Mouse (Mus musculus) MEL (cell line): ENCODE data around the gene Tspan18. TPM values are rescaled to one million over a fixed set of nuclear protein-coding genes. Genes with fewer than 3 reads are reported as not detected.

Experiments used
- DNase-seq: peaks from one replicate; pipeline ENCODE4 v3.0.0; 2011; ENCODE audit warnings: low read depth, low spot score
- H3K27ac ChIP-seq: 2 replicates; pipeline ENCODE4 v1.5.1; 2012; ENCODE audit warnings: low read depth, mild to moderate bottlenecking, control low read depth, low read length, moderate library complexity; ENCODE audit not compliant: control insufficient read depth
- H3K27me3 ChIP-seq, 2 experiments: fragments of 150-350 bp in 1 of 2; sonication (generic) in 1 of 2; 2 replicates each; pipeline ENCODE4 v1.6.1; 2012; ENCODE audit warnings: low read length in 2 of 2, mild to moderate bottlenecking in 2 of 2, improper control_type of control experiment in 1 of 2, moderate library complexity in 1 of 2; ENCODE audit not compliant: insufficient read depth in 2 of 2, control insufficient read depth in 1 of 2
- H3K36me3 ChIP-seq, 2 experiments: 2 replicates each; pipeline ENCODE4 v1.6.1; 2012 to 2014; ENCODE audit warnings: low read length in 2 of 2, improper control_type of control experiment in 1 of 2, inconsistent platforms in 1 of 2, mild to moderate bottlenecking in 1 of 2; ENCODE audit not compliant: insufficient read depth in 2 of 2, control insufficient read depth in 1 of 2
- H3K4me1 ChIP-seq, 2 experiments: fragments of 150-350 bp in 1 of 2; sonication (generic) in 1 of 2; 2 replicates each; pipeline ENCODE4 v1.6.1; 2012; ENCODE audit warnings: low read length in 2 of 2, improper control_type of control experiment in 1 of 2, mild to moderate bottlenecking in 1 of 2; ENCODE audit not compliant: insufficient read depth in 2 of 2, control insufficient read depth in 1 of 2
- H3K4me3 ChIP-seq, 2 experiments: fragments of 150-350 bp in 1 of 2; sonication (generic) in 1 of 2; 2 replicates each; pipeline ENCODE4 v1.5.1; 2012; ENCODE audit warnings: low read depth in 2 of 2, low read length in 2 of 2, mild to moderate bottlenecking in 2 of 2, moderate library complexity in 2 of 2, control low read depth in 1 of 2, improper control_type of control experiment in 1 of 2; ENCODE audit not compliant: control insufficient read depth in 1 of 2, insufficient read depth in 1 of 2
- H3K79me2 ChIP-seq: 2 replicates; pipeline ENCODE4 v1.6.1; 2012; ENCODE audit warnings: mild to moderate bottlenecking, low read length, moderate library complexity; ENCODE audit not compliant: control insufficient read depth, poor library complexity, insufficient read depth
- H3K9ac ChIP-seq: 2 replicates; pipeline ENCODE4 v1.6.1; 2012; ENCODE audit warnings: low read depth, mild to moderate bottlenecking, control low read depth, low read length, moderate library complexity; ENCODE audit not compliant: control insufficient read depth, poor library complexity, severe bottlenecking
- H3K9me3 ChIP-seq: fragments of 150-350 bp; sonication (generic); replicated peaks from 2 replicates; pipeline ENCODE4 v1.6.1; 2012; ENCODE audit warnings: mild to moderate bottlenecking, low read length, improper control_type of control experiment, moderate library complexity; ENCODE audit not compliant: insufficient read depth
- BHLHE40 ChIP-seq: IDR thresholded peaks from 2 replicates; pipeline ENCODE4 v1.6.1; 2012; ENCODE audit warnings: low read depth, mild to moderate bottlenecking, inconsistent platforms, low read length, improper control_type of control experiment, borderline replicate concordance
- CHD2 ChIP-seq: IDR thresholded peaks from 2 replicates; pipeline ENCODE4 v1.6.1; 2011; ENCODE audit warnings: low read length, improper control_type of control experiment
- CTCF ChIP-seq, 3 experiments: IDR thresholded peaks in 2 of 3; conservative IDR thresholded peaks in 1 of 3; 2 replicates each; pipeline ENCODE4 v1.5.1; 2011 to 2012; ENCODE audit warnings: low read length in 3 of 3, low read depth in 2 of 3, mild to moderate bottlenecking in 2 of 3, improper control_type of control experiment in 1 of 3, inconsistent platforms in 1 of 3, mixed read lengths in 1 of 3, moderate library complexity in 1 of 3; ENCODE audit not compliant: control insufficient read depth in 1 of 3, insufficient read depth in 1 of 3, poor library complexity in 1 of 3, severe bottlenecking in 1 of 3
- JUND ChIP-seq: IDR thresholded peaks from 2 replicates; pipeline ENCODE4 v1.6.1; 2011; ENCODE audit warnings: low read depth, mild to moderate bottlenecking, improper control_type of control experiment, low read length
- MAX ChIP-seq: IDR thresholded peaks from 2 replicates; pipeline ENCODE4 v1.6.1; 2011; ENCODE audit warnings: low read length, improper control_type of control experiment
- NELFE ChIP-seq: IDR thresholded peaks from 2 replicates; pipeline ENCODE4 v1.6.1; 2011; ENCODE audit warnings: low read depth, low read length, improper control_type of control experiment
- RAD21 ChIP-seq: IDR thresholded peaks from 2 replicates; pipeline ENCODE4 v1.6.1; 2011; ENCODE audit warnings: mild to moderate bottlenecking, low read depth, low read length, improper control_type of control experiment
- SMC3 ChIP-seq: IDR thresholded peaks from 2 replicates; pipeline ENCODE4 v1.6.1; 2011; ENCODE audit warnings: low read depth, low read length, improper control_type of control experiment
- TAL1 ChIP-seq: IDR thresholded peaks from 2 replicates; pipeline ENCODE4 v1.6.1; 2012; ENCODE audit warnings: mild to moderate bottlenecking, inconsistent platforms, low read length, moderate library complexity, mixed read lengths
- USF1 ChIP-seq: IDR thresholded peaks from 2 replicates; pipeline ENCODE4 v1.6.1; 2014; ENCODE audit warnings: low read depth, mild to moderate bottlenecking, inconsistent platforms, low read length, improper control_type of control experiment, moderate library complexity
- ZC3H11A ChIP-seq: IDR thresholded peaks from 2 replicates; pipeline ENCODE4 v1.6.1; 2012; ENCODE audit warnings: low read depth, mild to moderate bottlenecking, inconsistent platforms, low read length, improper control_type of control experiment
- ZKSCAN1 ChIP-seq: IDR thresholded peaks from 2 replicates; pipeline ENCODE4 v1.6.1; 2012; ENCODE audit warnings: low read depth, mild to moderate bottlenecking, inconsistent platforms, low read length, improper control_type of control experiment, moderate library complexity
- ZMIZ1 ChIP-seq: IDR thresholded peaks from 2 replicates; pipeline ENCODE4 v1.6.1; 2012; ENCODE audit warnings: low read depth, mild to moderate bottlenecking, inconsistent platforms, low read length, improper control_type of control experiment, moderate library complexity
- ZNF384 ChIP-seq: IDR thresholded peaks from 2 replicates; pipeline ENCODE4 v1.6.1; 2012; ENCODE audit warnings: low read depth, mild to moderate bottlenecking, inconsistent platforms, low read length, improper control_type of control experiment
- polyA plus RNA-seq, 2 experiments: library from polyadenylated mRNA; stranded (reverse) in 1 of 2; unstranded in 1 of 2; fragments of >175 nt in 1 of 2; fragments of >200 nt in 1 of 2; gene quantifications; 2 replicates each; pipeline versions ENCODE4 v1.2.1 to v1.2.4; 2012; ENCODE audit warnings: low replicate concordance in 2 of 2, low read depth in 1 of 2; ENCODE audit not compliant: insufficient read length in 2 of 2, insufficient read depth in 1 of 2, missing spikeins in 1 of 2
- total RNA-seq: library from RNA; depleted of rRNA; stranded (reverse); fragments of 300-350 nt; gene quantifications from 2 replicates; pipeline ENCODE4 v1.2.3, GENCODE M21; 2012

Gene Tspan18
- total and polyA plus RNA-seq, 3 experiments = 2.2 to 4.4 TPM; not detected in 1

DNA sequence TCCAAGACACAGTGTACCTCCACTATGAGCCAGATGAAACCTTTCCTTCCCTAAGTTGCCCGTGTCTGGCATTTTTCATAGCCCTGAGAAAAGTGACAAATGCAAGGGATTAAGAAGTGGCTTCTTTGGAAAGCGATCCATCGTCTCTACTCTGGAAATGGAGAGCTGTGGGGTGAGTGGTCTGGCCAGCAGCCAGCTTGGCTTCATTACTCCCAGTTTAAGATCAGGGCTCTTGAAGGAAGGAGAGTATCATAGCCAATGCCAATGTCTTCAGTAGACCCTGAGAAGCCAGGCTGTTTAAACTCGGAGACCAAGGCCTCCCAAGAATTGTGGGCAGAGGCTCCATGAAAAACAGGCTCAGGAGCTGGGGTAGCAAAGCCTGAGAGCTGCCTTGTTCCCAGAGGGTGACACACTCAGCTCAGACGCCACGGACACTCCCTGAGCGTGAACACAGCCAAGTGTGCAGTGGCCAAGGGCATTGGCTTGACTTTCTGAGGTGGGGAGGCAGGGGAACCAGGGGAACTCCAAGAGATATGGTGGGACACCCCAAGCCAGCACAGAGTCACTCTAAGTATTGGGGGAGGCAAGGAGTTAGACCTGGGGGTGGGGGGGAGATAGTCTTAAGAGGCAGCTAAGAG, 115.8 kb downstream of the Tspan18 start:
- no peak overlapping the region for H3K4me3 ChIP-seq
- no peaks in the 10 kb centered on the region for H3K36me3 ChIP-seq
- H3K9ac ChIP-seq = no peak overlapping the region
- H3K27me3 ChIP-seq = peaks cover 0 to 2% of the 10 kb centered on the region in 2 experiments; a peak in 1 of 4 replicates
- H3K4me1 ChIP-seq = no peaks in the 10 kb centered on the region
- H3K79me2 ChIP-seq = no peaks in the 10 kb centered on the region
- no peak overlapping the region for H3K27ac ChIP-seq
- no peaks in the 10 kb centered on the region for H3K9me3 ChIP-seq
- no peak for DNase-seq
- TF ChIP-seq ZNF384 = no peak
- TF ChIP-seq USF1 = no peak

- Histone ChIP-seq H3K9ac (no peak overlapping the region), H3K4me3 (no peak overlapping the region), H3K79me2 (no peaks in the 10 kb centered on the region), H3K9me3 (no peaks in the 10 kb centered on the region), H3K4me1 (no peaks in the 10 kb centered on the region), H3K27ac (no peak overlapping the region), H3K36me3 (no peaks in the 10 kb centered on the region), H3K27me3 (no peaks in the 10 kb centered on the region)
- peak; percentile 73 for DNase-seq
- TF ChIP-seq CHD2 = no peak
- TF ChIP-seq ZC3H11A = peak; percentile 62
- TF ChIP-seq CTCF (IDR thresholded peaks at IDR 0.05 in 2 of 3, conservative IDR thresholded peaks at IDR 0.05 in 1 of 3; ENCODE audit: control insufficient read depth in 1 of 3, insufficient read depth in 1 of 3, low read depth in 2 of 3, low read length in 3 of 3, poor library complexity in 1 of 3, severe bottlenecking in 1 of 3) = peak; percentile 66 to 88 (median 79)
- peak; percentile 79 for TF ChIP-seq SMC3
- peak; percentile 62 for TF ChIP-seq RAD21
- TF ChIP-seq JUND = no peak
These were observed 117.3 kb downstream of the Tspan18 start for GRCm38 (mm10) chr2:93217015-93217414.

- Histone ChIP-seq H3K36me3 (no peaks in the 10 kb centered on the region), H3K4me1 (no peaks in the 10 kb centered on the region), H3K9ac (no peak overlapping the region), H3K9me3 (no peaks in the 10 kb centered on the region), H3K27me3 (no peaks in the 10 kb centered on the region), H3K27ac (no peak overlapping the region), H3K4me3 (no peak overlapping the region), H3K79me2 (no peaks in the 10 kb centered on the region)
- no peak for TF ChIP-seq MAX
- TF ChIP-seq TAL1 = no peak
- no peak for TF ChIP-seq ZKSCAN1
- TF ChIP-seq NELFE = no peak
- TF ChIP-seq USF1 = no peak
- TF ChIP-seq BHLHE40 = no peak
- no peak for TF ChIP-seq ZMIZ1
- DNase-seq = no peak
These were observed 118.5 kb downstream of the Tspan18 start for GRCm38 (mm10) chr2:93215790-93216189.
